Mouse (Mus musculus) left cerebral cortex, postnatal 10 days (tissue): Measurements from ENCODE around the gene Gm49776. TPM values are rescaled to one million over a fixed set of nuclear protein-coding genes. Genes with fewer than 3 reads are reported as not detected.

ENCODE experiments used
- DNase-seq, 2 experiments: peaks; one replicate each; pipeline ENCODE4 v3.0.0; 2021 to 2022; ENCODE audit warnings: low spot score in 2 of 2, mixed read lengths in 1 of 2; ENCODE audit errors: extremely low spot score in 1 of 2
- intact Hi-C: fragments of 180-260 bp; cut with DNase I; formaldehyde crosslinking; loops from one replicate; pipeline ENCODE4 v1.15.1; 2025
- total RNA-seq, 2 experiments: library from RNA; stranded (reverse); gene quantifications; 2 replicates each; pipeline ENCODE4 v1.2.3; 2021

The Gm49776 gene
- total RNA-seq, 2 experiments from 2014 or later, result not detected

DNA sequence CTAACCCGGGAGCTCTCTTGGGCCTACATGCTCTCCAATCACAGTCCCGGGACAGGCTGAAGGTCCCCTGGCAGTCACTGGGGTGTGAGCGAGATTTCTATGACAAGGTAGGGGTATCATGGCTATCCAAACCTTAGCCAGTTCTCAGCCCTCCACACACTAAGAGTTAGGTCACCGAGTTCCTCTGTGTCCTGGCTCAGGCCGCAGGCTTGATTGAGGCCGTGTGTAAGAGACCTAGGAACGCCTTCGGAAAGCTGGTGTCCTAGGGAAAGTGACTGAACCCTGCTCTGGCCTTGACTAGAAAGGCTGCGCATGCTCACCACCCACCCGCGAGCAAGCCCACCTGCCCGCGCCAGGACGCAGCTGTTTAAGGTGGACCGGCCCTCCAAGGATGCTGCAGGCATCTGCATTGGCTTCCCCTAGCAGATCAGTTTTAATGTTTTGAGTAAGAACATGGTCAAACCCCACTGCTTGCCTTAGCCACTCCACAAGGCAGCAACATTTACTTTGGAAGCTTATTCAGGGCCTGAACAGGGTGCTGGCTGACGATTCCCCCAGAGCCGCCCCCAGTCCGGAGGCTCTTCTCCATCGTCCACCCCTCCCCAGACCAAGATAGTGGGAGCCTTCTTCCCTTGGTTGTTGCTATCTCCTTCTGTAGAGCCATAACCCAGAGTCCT, 22.6 kb downstream of the Gm49776 start:
- intact Hi-C loops, result no loop called here
- DNase-seq, result peak; percentile 64 to 84

DNA sequence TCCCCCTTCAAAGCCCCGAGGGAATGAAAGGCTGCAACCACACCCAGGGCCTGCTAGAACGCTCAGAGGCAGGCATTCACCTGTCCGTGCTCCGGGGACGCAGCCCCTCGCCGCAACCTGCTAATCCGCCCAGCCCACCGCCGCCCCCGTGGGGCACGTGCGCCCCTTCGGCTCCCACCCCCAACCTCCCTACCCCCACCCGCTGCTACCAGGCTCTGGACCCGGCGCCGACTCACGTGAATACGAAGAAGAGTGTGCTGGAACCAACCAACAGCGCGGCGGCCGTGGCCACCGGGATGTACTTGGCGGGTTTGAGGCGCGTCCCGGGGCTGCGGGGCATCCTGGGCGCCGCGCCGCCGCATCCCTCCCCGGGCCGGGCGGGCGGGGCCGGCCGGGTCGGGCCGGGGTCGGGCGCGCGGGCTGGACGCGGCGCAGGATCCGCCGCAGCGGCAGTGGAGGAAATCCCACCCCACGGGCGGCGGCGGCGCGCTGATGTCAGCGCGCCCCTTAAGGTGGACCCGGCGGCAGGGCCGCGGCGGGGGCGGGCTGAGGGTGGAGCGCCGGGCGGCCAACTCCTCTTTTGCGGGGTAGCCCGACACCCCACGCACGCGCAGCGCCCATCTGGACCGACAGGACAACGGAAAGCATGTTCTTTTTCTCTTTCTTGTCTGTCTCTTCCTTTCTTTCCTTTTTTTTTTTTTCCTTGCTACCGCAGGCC, 23.3 kb downstream of the Gm49776 start, which contains the start of gene Zdhhc8:
Zdhhc8 (minus strand) TSS at position 466 of the 718 bp plus-strand sequence.
- intact Hi-C loops, result no loop called here

DNA sequence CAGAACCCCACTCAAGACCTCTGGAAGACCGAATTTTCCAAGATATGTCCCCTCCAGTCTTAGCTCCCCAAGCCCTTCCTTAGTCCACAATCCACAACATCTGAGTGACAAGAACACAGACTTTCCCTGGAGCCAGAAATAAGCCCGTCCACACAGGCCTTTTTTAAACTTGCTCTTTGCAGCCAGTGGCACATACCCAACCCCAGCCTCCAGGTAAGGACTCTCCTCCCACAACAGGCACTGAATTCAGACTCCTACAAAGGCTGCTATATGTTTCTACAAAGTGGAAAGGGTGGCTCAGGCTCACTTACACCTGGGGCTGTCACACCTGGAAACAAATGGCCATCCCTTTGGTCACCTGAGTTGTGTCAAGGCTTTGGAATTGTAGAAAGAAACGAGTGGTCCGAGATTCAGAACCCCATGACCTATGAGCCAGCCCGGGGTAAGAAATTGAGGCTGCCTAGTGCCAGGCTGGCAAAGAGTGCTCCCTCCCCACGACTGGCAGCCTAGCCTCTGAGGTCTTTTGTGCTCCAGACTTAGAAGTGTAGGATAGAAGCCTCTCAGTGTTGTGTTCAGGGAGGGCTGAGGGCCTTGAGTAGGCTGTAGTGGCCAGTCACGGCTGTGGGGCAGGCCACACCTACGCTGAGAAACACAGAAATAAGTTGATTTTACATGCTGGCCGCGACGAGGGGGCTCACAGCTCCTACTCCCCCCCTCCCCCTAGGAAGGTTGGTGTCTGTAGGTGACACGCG, 24.0 kb downstream of the Gm49776 start:
- intact Hi-C loops, result no loop called here
- no peak for DNase-seq

More for the DNA sequence above, 23.3 kb downstream of the Gm49776 start, which contains the start of gene Zdhhc8:
- peak; percentile 71 to 92 for DNase-seq

DNA sequence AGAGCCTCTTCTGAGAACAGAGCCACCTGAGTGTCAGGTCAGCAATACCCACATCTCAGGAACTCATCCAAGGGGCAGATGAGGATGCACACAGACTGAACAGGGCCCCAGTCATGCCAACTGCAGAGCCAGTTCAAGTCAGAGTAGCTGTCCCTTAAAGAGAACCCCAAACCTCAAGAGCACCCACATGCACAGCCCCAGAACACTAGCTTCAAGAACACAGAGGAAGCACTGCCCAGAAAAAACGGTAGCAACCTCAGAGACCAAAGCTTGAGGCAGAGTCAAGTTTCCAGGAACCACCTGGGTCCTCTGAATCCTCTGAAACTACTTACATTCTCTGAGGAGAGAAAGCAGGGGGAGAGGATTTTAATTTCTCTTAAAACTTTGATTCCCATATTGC, 24.7 kb downstream of the Gm49776 start:
- DNase-seq, result no peak
- intact Hi-C loops, result no loop called here

DNA sequence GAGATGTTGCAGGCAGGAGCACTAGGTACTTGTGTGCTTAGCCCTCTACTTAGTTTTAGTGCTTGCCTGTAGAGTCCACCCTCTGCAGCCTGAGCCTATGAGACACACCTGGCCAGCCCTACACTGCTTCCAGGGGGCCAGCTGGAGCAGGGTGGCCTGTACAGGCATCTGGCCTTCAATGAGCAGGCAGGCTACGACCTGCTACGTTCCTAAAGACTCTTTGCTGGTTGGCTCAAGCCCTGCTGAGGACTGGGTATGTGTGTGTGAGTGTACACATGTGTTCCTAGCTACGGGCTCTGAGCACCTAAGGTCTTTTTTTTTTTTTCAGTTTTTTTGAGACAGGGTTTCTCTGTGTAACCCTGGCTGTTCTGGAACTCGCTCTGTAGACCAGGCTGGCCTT, 26.7 kb downstream of the Gm49776 start:
- DNase-seq, result no peak
- intact Hi-C loops, result no loop called here

DNA sequence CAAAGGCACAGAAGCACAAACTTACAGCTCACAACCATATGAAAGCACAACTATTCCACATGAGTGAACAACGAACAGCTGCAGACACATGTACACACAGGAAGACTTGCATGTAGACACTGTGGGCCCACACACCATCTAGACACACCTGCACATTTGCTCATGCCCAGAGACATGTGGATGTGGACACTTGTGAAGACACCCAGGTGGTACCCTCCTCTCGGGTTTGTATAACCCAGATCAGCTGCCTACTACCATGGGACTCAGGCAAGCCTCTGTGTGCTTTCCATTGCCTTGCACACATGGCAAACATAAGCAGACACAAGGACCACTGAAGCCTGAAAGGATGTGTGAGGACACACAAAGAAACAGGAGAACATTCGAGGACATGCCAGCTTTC, 27.1 kb downstream of the Gm49776 start:
- intact Hi-C loops, result no loop called here
- DNase-seq, result no peak

DNA sequence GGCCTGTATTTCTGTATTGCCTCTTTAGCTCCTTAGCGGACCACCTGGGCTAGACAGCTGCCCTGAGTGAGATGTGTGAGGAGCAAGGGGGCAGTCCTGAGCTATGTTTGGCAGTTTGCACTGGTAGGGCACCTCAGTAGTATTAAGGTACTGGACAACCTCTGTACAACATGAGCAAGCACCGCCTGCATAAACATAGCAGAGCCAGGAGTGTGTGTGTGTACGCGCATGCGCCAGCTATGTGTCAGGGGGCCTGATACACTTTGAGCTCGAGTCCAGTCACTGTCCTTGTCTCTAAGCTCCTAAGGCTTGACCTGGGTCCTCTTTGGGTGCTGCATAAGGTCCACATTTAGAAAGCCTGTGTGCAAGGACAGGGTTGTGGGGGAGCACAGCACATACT, 27.5 kb downstream of the Gm49776 start:
- intact Hi-C loops, result no loop called here
- DNase-seq, result no peak

DNA sequence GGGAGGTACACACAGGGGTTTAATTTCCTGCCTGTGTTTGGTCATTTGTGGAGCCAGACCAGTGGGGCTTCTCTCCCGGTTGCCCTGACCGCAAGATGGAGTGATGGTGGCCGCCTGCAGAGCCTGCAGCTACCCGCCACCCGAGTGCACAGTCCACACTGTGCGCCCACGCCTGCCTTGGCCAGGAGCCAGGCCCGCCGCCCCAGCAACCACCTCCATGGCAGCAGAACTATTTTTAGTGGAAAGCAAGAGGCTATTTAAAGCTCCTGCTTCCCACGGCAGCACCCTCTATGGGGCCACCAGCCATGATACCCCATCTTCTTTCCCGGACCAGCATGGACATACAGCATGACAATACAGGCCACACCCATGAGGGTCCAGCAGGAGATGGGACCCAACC, 28.5 kb downstream of the Gm49776 start:
- intact Hi-C loops, result no loop called here
- peak; percentile 85 to 89 for DNase-seq

DNA sequence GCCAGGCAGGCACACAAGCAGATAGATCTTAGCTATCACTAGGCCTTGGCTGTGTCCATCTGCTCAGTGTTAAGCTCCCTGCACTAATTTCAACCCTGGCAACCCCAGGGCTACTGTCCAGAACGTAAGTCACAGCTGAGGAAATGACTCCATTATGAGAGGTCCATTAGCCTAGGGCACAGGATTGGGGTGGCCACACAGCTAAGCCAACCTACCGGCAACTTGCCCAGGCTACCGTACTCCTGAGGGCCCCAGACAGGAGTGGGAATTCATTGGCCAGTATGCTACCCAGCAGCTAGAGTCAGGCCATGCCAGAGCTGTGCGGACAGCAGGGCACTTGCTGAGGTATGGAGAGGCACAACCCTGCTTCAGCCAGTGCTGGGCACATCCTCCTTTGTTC, 29.3 kb downstream of the Gm49776 start:
- intact Hi-C loops, result no loop called here
- DNase-seq, result peak in 1 of 2 experiments; percentile 23

DNA sequence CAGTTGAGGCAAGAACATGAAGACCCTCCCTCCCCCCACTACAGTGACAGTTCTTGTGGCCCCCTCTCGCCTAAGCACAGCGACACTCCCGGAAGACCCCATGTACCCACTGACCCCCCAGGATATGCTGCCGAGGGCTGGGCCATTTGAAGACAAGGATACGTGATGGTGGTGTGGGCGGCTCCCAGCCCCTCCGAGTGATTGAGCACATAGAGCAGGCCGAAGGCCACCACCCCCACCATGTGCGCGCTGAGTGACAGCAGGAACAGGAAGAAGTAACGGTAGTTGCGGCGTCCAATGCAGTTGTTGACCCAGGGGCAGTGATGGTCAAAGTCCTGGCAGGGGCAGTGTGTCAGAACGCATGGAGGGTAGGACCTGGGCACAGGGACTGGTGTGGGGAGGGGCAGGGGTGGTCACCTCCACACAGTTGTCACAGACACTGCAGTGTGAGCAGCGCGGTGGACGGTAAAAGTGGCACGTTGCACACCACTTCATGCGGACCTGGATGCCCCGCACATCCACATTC, 30.2 kb downstream of the Gm49776 start:
- peak in 1 of 2 experiments; percentile 40 for DNase-seq
- intact Hi-C loops, result no loop called here

DNA sequence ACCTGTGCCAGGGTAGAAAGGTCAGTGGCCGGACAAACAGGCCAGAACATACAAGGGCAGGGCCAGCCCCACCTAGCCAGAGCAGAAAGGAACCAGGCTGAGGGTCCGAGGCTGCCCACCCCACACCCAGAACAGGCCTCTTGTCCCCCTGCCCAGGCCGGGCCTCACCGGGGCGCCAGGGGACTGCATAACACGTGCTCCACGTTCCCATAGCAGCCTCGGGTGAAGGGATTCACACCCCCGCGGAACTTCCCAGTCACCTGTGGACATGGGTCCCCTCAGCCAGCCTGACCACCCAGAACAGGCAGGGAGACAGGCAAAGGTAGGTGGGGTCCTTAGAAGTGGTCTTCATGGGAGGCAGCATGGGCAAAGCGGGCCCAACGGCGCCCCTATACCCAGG, 30.9 kb downstream of the Gm49776 start:
- peak in 1 of 2 experiments; percentile 42 for DNase-seq

DNA sequence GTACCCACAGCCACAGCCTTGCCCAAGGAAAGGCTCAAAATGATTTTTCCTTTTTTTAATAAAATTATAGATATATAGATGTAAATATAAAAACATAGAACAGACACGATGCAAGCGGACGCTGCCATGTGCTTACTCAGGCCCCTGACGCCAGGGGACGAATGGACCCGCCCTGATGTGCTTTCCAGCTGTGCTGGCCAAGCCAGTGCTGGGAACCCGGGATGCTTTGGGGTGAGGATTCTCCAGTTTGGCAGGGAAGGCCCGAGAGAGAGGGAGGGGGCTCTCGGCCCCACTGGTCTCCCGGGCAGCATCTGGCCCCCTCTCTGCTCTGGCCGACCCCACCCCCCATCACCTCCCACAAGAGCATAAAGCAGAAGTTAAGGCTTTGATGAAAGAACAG, 35.9 kb downstream of the Gm49776 start:
- intact Hi-C loops, result no loop called here
- no peak for DNase-seq

More for the DNA sequence above, 30.9 kb downstream of the Gm49776 start:
- intact Hi-C loops, result no loop called here

DNA sequence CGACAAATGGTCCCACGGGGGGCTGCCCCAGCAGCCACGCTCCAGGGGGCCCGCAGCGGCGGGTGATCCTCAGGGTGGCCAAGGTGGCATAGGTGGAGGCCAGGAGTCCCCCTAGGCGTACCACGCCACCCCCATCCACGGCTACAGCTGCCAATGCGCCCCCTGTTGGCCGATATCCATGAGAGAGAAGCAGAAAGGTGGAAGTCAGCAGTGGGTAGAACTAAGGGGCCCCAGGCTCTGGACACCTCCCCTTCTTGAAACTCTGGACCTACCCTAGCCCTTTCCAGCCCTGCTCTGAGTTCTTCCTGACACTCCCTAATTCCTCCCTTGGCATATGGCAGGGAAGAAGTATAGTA, 36.6 kb downstream of the Gm49776 start:
- intact Hi-C loops, result no loop called here

DNA sequence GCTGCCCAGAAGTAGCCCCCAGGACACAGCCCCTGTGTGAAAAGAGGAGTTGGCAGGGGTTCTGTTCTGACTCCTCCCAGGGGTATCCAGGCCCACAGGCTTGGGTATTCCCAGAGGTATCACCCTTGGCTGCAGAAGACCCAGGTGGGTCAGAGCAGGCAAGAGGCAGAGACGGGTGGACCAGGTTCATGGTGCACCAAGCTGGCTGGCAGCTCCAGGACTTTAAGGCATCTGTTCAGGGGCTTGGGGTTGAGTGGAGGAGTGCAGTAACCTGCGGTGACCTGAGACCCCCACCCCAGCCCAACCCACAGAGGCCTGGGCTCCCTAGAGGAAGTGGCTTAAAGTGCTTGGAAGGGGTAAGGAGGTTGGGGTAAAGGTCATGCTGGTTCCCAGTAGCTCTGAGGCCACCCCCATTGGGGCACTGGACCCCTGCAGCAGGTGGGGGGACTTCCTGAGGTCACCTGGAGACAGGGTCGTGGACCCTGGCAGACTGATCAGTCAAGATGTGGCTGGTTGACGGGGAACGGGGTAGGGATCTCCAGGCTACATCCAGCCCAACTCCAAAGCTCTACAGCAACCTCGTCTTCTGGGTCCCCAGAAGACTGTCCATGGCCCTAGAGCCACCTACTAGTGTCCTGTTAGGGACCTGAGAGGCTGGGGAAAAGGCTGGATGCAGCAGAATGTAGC, 37.1 kb downstream of the Gm49776 start:
- intact Hi-C loops, result no loop called here
- DNase-seq, result no peak

More for the DNA sequence above, 36.6 kb downstream of the Gm49776 start:
- no peak for DNase-seq

DNA sequence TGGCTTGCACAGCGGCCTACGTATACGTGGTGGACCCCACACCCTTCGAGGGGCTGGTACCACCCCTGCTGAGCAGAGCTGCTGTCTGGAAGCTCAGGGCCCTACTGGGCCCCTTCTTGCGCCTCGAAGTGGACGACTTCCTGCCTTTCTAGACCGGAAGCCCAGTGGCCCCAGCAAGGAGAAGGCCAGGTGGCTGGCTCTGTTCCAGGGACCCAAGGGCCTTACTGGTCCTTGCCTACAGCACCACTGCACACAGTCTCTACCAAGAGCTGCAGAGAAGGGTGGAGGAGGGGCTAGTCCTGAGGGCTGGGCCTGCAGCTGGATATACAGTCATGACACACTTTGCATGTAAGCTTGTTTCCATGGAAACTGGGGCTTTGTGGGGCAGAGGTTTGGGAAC, 38.1 kb downstream of the Gm49776 start:
- intact Hi-C loops, result no loop called here
- DNase-seq, result peak in 1 of 2 experiments; percentile 85

DNA sequence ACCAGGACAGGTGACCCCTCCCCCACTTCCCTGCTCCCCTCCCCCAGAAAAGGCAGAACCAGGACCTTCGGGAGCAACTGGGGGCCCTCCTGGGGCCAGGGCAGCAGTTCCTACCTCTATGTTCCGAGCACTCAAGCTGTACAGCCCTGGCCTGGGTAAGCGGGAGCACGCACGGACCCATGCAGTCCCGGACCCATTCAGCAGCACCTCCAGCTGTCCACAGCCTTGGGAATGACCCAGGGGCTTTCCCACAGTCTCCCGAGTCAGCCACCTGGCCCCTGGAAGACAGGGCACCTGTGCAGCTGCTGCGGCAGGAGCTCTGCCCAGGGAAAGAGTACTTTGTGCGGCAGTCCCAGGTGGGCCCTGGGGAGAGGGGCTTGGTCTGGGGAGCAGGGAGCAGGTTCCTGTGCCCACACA, 39.5 kb downstream of the Gm49776 start:
- no peak for DNase-seq
- intact Hi-C loops, result loop anchor here (10.0 kb wide), 1 partner anchor 294 kb away; the partner anchor contains the start of gene Slc25a1

DNA sequence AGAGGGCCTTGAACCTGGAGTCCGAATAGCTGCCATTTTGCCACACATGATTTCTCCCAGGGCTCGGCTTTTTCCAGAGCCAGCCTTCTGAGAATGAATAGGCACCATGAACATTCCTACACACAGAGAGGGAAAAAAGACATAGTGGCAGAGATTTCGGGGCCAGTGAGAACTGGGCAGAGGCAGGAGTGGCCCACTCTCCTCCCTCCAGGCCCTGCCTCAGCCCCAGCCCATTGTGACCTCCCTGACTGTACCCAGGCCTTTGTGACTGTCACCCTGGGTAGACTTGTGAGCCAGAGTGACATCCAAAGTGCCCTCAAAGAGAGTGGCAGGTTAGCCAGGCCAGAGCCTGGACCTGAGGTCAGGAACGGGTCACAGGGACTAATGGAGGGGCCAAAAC, 40.5 kb downstream of the Gm49776 start, which contains the start of gene Ccdc188:
Ccdc188 (plus strand) TSS at position 301 of the 400 bp plus-strand sequence.
- intact Hi-C loops, result loop anchor here (10.0 kb wide), 1 partner anchor 293 kb away; the partner anchor contains the start of gene Slc25a1
- no peak for DNase-seq

DNA sequence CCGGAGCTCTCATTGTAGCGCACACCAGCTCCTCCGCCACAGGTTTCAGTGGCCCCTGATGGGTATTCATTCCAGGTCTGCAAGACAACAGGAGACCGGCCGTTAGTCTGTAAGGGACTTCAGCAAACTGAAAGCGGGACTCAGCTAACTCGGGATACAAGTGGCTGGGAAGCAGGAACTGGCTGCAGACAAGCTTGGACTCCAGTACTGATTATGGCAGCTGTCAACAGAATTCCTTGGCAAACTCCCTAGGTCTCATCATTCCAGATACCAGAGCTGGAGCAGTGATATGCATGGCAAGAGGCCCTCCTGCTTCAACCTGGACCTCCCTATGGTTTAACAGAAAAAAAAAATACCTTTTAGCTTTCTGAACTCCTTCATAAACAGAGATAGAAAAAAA, 43.3 kb downstream of the Gm49776 start:
- DNase-seq, result no peak
- intact Hi-C loops, result loop anchor here (10.0 kb wide), 1 partner anchor 290 kb away; the partner anchor contains the start of gene Slc25a1
